Mouse (Mus musculus) hindbrain, postnatal 0 days (tissue): ENCODE measurements around the gene Alg9. TPM values are rescaled to one million over a fixed set of nuclear protein-coding genes. Genes with fewer than 3 reads are reported as not detected.

Source experiments
- ATAC-seq: fragments of 200-750 bp; cut with Nextera tagmentation; 2 replicates; pipeline ENCODE4 v1.8.0; 2017; ENCODE audit warnings: mild to moderate bottlenecking, moderate TSS enrichment, moderate library complexity
- DNase-seq: peaks from one replicate; pipeline ENCODE4 v3.0.0-alpha.2; 2015; ENCODE audit warnings: low spot score
- H3K27ac ChIP-seq: fragments of 300-500 bp; sonication (generic); 2 replicates; pipeline ENCODE4 v1.5.1; 2014; ENCODE audit warnings: mild to moderate bottlenecking
- H3K27me3 ChIP-seq: fragments of 300-500 bp; sonication (generic); 2 replicates; pipeline ENCODE4 v1.6.1; 2014; ENCODE audit warnings: low read length, mixed read lengths; ENCODE audit not compliant: insufficient read depth
- H3K36me3 ChIP-seq: fragments of 300-500 bp; sonication (generic); 2 replicates; pipeline ENCODE4 v1.6.1; 2014; ENCODE audit warnings: low read length, mixed read lengths; ENCODE audit not compliant: insufficient read depth
- H3K4me1 ChIP-seq: fragments of 300-500 bp; sonication (generic); 2 replicates; pipeline ENCODE4 v1.6.1; 2014; ENCODE audit warnings: antibody characterized with exemption, low read length, mixed read lengths; ENCODE audit not compliant: insufficient read depth
- H3K4me2 ChIP-seq: fragments of 300-500 bp; sonication (generic); 2 replicates; pipeline ENCODE4 v1.6.1; 2014; ENCODE audit warnings: low read depth, mild to moderate bottlenecking, low read length, moderate library complexity, mixed read lengths
- H3K4me3 ChIP-seq: fragments of 300-500 bp; sonication (generic); 2 replicates; pipeline ENCODE4 v1.5.1; 2014; ENCODE audit warnings: low read length
- H3K9ac ChIP-seq: fragments of 300-500 bp; sonication (generic); replicated peaks from 2 replicates; pipeline ENCODE4 v1.6.1; 2014; ENCODE audit warnings: mild to moderate bottlenecking, low read length, moderate library complexity, mixed read lengths
- H3K9me3 ChIP-seq: fragments of 300-500 bp; sonication (generic); 2 replicates; pipeline ENCODE4 v1.6.1; 2016; ENCODE audit warnings: low read length, mixed read lengths
- CTCF ChIP-seq: IDR thresholded peaks from 2 replicates; pipeline ENCODE4 v1.5.1; 2016; ENCODE audit warnings: antibody characterized with exemption, control low read depth, low read depth
- WGBS: fragments of 180-500 bp; shearing (Covaris S2); extraction: QIAGEN DNeasy Blood & Tissue Kit; methylation state at CpG from one replicate; pipeline ENCODE4 v1.1.7; 2014; 5-methylcytosine and 5-hydroxymethylcytosine counted together
- polyA plus RNA-seq: library from polyadenylated mRNA; unstranded; fragments of >200 nt; fragmentation: Nextera tagmentation; extraction: Ambion mirVana; gene quantifications from 2 replicates; pipeline ENCODE4 v1.2.1, GENCODE M21; 2015
- total RNA-seq: library from RNA; depleted of rRNA; stranded (reverse); fragments of >200 nt; gene quantifications from 2 replicates; pipeline ENCODE4 v1.2.3, GENCODE M21; 2014

Gene Alg9
- total and polyA plus RNA-seq, 2 experiments from 2014 or later = 49.9 to 94.0 TPM

- no peaks in the 10 kb centered on the region for H3K27me3 ChIP-seq
- DNase-seq (no peak), ATAC-seq (no peak)
- peaks cover 32% of the 10 kb centered on the region for H3K36me3 ChIP-seq
- H3K4me3 ChIP-seq = no peak overlapping the region
- 91% methylated on average over 3 of the region's 3 CpGs for WGBS
- H3K4me1 ChIP-seq = no peaks in the 10 kb centered on the region
- H3K27ac ChIP-seq = no peak overlapping the region
- no peak overlapping the region for H3K4me2 ChIP-seq
- H3K9me3 ChIP-seq = no peaks in the 10 kb centered on the region
- TF ChIP-seq CTCF = no peak
- no peak overlapping the region for H3K9ac ChIP-seq
Observed at GRCm38 (mm10) chr9:50876287-50876686, 101.5 kb downstream of the Alg9 start.

- Histone ChIP-seq H3K27ac (no peak overlapping the region), H3K36me3 (peaks cover 32% of the 10 kb centered on the region), H3K4me3 (no peak overlapping the region), H3K9ac (no peak overlapping the region), H3K9me3 (no peaks in the 10 kb centered on the region), H3K4me2 (no peak overlapping the region), H3K27me3 (no peaks in the 10 kb centered on the region), H3K4me1 (no peaks in the 10 kb centered on the region)
- ATAC-seq = no peak
- no peak for DNase-seq
- WGBS = 75% methylated on average over 3 of the region's 3 CpGs
- TF ChIP-seq CTCF = no peak
Observed at GRCm38 (mm10) chr9:50877431-50877830, 102.6 kb downstream of the Alg9 start.

GRCm38 (mm10) chr9:50882183-50882582 lies 107.4 kb downstream of the Alg9 start:
- ATAC-seq (no peak), DNase-seq (no peak)
- no peaks in the 10 kb centered on the region for H3K9me3 ChIP-seq
- H3K9ac ChIP-seq = no peak overlapping the region
- 87% methylated on average over 2 of the region's 2 CpGs for WGBS
- TF ChIP-seq CTCF = no peak
- no peak overlapping the region for H3K27ac ChIP-seq
- H3K4me2 ChIP-seq = no peak overlapping the region
- H3K27me3 ChIP-seq = no peaks in the 10 kb centered on the region
- H3K4me1 ChIP-seq = no peaks in the 10 kb centered on the region; the same call in 1 of the 2 replicates
- no peak overlapping the region for H3K4me3 ChIP-seq
- H3K36me3 ChIP-seq = peaks cover 21% of the 10 kb centered on the region

GRCm38 (mm10) chr9:50884093-50884492 lies 109.3 kb downstream of the Alg9 start:
- no peaks in the 10 kb centered on the region for H3K9me3 ChIP-seq
- TF ChIP-seq CTCF = no peak
- no peaks in the 10 kb centered on the region; the same call in 1 of the 2 replicates for H3K4me1 ChIP-seq
- peak overlapping the region; percentile 64; the same call in 1 of the 2 replicates for H3K27ac ChIP-seq
- H3K27me3 ChIP-seq = no peaks in the 10 kb centered on the region
- WGBS = 71% methylated on average over 8 of the region's 8 CpGs
- H3K9ac ChIP-seq = no peak overlapping the region
- no peak overlapping the region for H3K4me3 ChIP-seq
- ATAC-seq = no peak
- no peak overlapping the region for H3K4me2 ChIP-seq
- peaks cover 15% of the 10 kb centered on the region for H3K36me3 ChIP-seq
- peak; percentile 18 for DNase-seq

DNA sequence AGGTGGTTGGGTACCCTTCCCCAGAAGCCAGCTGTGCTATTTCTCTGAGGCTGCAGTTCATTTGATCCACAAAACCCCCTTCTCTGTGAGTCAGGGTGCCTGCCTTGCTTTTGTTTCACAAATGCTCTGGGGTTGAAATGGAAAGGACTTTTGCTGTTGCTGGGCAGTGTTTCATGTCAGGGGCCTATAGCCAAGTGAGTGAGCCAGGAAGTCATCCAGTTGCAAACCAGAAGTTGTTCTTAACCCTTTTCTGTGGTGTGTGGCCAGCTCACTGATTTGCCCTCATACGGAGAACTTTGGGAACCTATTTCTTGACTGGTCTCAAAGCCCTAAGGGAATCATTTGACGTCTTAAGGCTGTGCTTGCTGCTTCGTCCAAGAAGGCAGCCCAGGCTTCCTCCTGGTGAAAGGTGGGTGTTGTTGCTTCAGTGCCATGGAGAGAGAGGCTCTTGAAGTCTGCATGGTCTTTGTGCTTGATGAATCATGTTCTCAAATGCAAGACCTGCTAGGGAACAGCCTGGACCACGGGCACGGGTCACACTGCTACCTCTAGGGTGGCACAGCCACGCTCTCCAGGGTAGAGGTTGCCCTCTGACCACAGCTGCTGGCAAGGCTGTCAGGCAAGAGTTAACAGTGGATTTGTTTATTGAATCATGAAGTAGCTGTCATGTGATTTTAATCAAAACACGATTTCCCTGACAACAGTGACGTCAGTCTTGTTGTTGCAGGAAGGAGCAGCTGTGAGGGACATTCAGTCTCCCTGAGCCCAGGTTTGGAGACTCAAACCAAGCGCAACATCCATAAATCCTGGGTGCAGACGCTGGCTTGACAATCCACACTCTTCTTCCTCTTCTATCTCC lies 110.2 kb downstream of the Alg9 start:
- Histone ChIP-seq H3K27ac (peak overlapping the region; percentile 64), H3K9ac (no peak overlapping the region), H3K36me3 (peaks cover 10% of the 10 kb centered on the region), H3K4me1 (no peaks in the 10 kb centered on the region; the same call in 1 of the 2 replicates), H3K4me2 (no peak overlapping the region), H3K4me3 (no peak overlapping the region), H3K9me3 (no peaks in the 10 kb centered on the region), H3K27me3 (no peaks in the 10 kb centered on the region)
- 56% methylated on average over 10 of the region's 10 CpGs for WGBS
- ATAC-seq = peak; percentile 57
- TF ChIP-seq CTCF = no peak
- peak; percentile 76 for DNase-seq

DNA sequence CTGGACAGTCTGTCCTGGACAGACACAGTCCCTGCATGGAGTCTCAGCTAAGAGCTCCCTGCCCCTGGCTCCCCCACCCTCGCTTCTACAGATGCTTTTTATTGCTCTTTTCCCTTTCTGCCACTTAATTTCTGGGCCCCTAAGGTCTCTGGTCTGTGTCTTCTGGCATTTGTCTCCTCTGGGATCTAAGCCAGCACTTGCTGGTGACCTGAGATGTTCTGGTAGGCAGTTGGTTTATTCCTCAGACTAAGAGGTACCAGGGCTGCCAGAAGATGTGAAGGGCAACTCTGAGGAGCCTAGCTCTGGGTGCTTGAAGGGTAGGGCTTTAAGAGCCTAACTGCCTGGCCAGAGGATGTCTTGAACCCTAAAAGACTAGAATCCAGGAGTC lies 110.8 kb downstream of the Alg9 start:
- peaks cover 4% of the 10 kb centered on the region for H3K36me3 ChIP-seq
- no peak overlapping the region for H3K9ac ChIP-seq
- WGBS = 63% methylated on average over 1 of the region's 1 CpGs
- DNase-seq (no peak), ATAC-seq (0 out of 2 replicates have a peak, but pooled peaks have one; percentile 5)
- H3K4me1 ChIP-seq = no peaks in the 10 kb centered on the region; the same call in 1 of the 2 replicates
- no peaks in the 10 kb centered on the region for H3K9me3 ChIP-seq
- no peak for TF ChIP-seq CTCF
- H3K4me3 ChIP-seq = no peak overlapping the region
- H3K4me2 ChIP-seq = no peak overlapping the region
- peak overlapping the region; percentile 43 for H3K27ac ChIP-seq
- no peaks in the 10 kb centered on the region for H3K27me3 ChIP-seq

GRCm38 (mm10) chr9:50886870-50887269 lies 112.1 kb downstream of the Alg9 start:
- H3K4me1 ChIP-seq = no peaks in the 10 kb centered on the region; the same call in 1 of the 2 replicates
- H3K9ac ChIP-seq = no peak overlapping the region
- DNase-seq (no peak), ATAC-seq (no peak)
- no peaks in the 10 kb centered on the region for H3K27me3 ChIP-seq
- H3K36me3 ChIP-seq = no peaks in the 10 kb centered on the region; the same call in 1 of the 2 replicates
- no peak overlapping the region for H3K4me2 ChIP-seq
- no peak overlapping the region for H3K27ac ChIP-seq
- H3K4me3 ChIP-seq = no peak overlapping the region
- TF ChIP-seq CTCF = no peak
- no peaks in the 10 kb centered on the region for H3K9me3 ChIP-seq
- 95% methylated on average over 1 of the region's 1 CpGs for WGBS
